Mouse (Mus musculus) cortical plate, adult 2 months (tissue): ENCODE data around the gene Zfp36.
A peak's percentile ranks its signal among the peaks of the same experiment; 100 is the strongest.

Source experiments
- CTCF ChIP-seq: fragments of 200-500 bp; IDR thresholded peaks from 2 replicates; pipeline ENCODE4 v1.5.1; 2011; ENCODE audit warnings: mild to moderate bottlenecking, control low read depth, low read length; ENCODE audit not compliant: insufficient read depth; ENCODE audit errors: extremely low read depth
- POLR2A ChIP-seq: fragments of 200-500 bp; IDR thresholded peaks from 2 replicates; pipeline ENCODE4 v1.6.1; 2011; ENCODE audit warnings: mild to moderate bottlenecking, low read length, control low read depth; ENCODE audit not compliant: insufficient read depth; ENCODE audit errors: extremely low read depth

DNA sequence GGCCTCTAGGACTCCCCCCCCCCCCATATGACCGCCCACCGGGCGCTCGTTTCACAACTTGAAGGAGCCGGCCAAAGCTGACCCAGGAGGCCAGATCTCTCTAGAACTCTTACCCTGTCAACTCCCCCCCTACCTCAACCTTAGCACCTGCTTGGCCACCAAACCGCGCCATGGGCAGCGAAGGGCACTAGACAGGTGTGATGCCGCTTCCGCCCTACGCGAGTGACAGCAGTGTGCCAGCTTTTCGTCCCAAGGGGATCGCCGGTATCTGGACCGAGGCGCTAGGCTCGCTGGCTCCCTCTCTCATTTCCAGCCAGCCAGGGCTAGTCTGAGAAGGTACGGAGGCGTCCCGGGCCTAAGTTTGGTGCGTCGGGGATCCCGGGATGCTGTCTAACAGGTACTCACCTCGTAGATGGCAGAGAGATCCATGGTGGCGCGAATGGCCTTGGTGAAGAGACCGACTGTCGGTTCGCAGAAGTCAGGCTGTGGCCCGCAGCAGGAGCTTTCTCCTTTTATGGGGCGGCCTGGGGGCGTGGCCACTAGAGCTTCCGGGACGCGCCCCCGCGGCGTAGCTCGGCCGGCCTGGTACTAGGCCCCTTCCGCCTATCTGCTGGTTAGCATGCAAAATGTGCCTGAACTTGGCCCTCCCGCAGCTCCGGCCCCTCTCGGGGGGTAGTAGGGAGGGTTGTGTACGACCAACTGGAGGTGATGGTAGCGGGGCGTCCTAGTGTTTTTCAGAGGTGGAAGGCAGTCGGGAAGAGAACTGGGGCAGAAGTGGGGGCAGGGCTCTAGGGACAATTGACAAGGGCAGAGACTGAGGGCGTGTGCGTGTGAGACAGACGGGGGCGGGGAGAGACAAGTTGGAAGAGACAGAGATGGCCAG is 1.0 kb downstream of the Zfp36 start:
- peak; percentile 93 for TF ChIP-seq POLR2A
- no peak for TF ChIP-seq CTCF
